Mouse (Mus musculus): ENCODE data around the gene Cfap157. TPM values are rescaled to one million over a fixed set of nuclear protein-coding genes. Genes with fewer than 3 reads are reported as not detected.

Cfap157 gene
- polyA plus RNA-seq (2015; fragmentation: Nextera tagmentation; extraction: Ambion mirVana), result 0.10 and 0.41 TPM in 2 replicates

- ATAC-seq (ENCODE audit: insufficient read depth, low FRiP score), result no peak
- WGBS, result 53% methylated on average over 4 of the region's 4 CpGs
Observed at GRCm38 (mm10) chr2:32784048-32784681, at the start of gene Cfap157. Cfap157 (minus strand) TSS chr2:32784428.

GRCm38 (mm10) chr2:32828979-32829676 lies 44.9 kb upstream of the Cfap157 start:
- no peak for ATAC-seq (ENCODE audit: insufficient read depth, low FRiP score)
- Histone ChIP-seq H3K4me3 (replicated peaks; ENCODE audit: low read length) (no peak overlapping the region), H3K27ac (ENCODE audit: low read length) (no peak overlapping the region), H3K36me3 (ENCODE audit: control insufficient read depth, insufficient read depth, low read length) (no peaks in the 10 kb centered on the region), H3K27me3 (ENCODE audit: control insufficient read depth, insufficient read depth, low read length) (no peaks in the 10 kb centered on the region), H3K9ac (ENCODE audit: low read length) (no peak overlapping the region), H3K4me2 (ENCODE audit: low read depth, low read length) (no peak overlapping the region), H3K4me1 (ENCODE audit: control insufficient read depth, insufficient read depth, low read length) (peaks cover 8% of the 10 kb centered on the region; the same call in 1 of the 2 replicates), H3K9me3 (replicated peaks; ENCODE audit: control insufficient read depth, low read length) (no peaks in the 10 kb centered on the region)
- WGBS, result 73% methylated on average over 11 of the region's 11 CpGs

More at GRCm38 (mm10) chr2:32784048-32784681, at the start of gene Cfap157:
- Histone ChIP-seq H3K36me3 (ENCODE audit: control insufficient read depth, insufficient read depth, low read length) (no peaks in the 10 kb centered on the region), H3K4me3 (replicated peaks; ENCODE audit: low read length) (no peak within 1 kb of the TSS), H3K27ac (ENCODE audit: low read length) (no peak within 1 kb of the TSS), H3K4me2 (ENCODE audit: low read depth, low read length) (no peak within 1 kb of the TSS), H3K27me3 (ENCODE audit: control insufficient read depth, insufficient read depth, low read length) (no peaks in the 10 kb centered on the region), H3K9me3 (replicated peaks; ENCODE audit: control insufficient read depth, low read length) (no peaks in the 10 kb centered on the region), H3K4me1 (ENCODE audit: control insufficient read depth, insufficient read depth, low read length) (no peaks in the 10 kb centered on the region), H3K9ac (ENCODE audit: low read length) (no peak within 1 kb of the TSS)

- Histone ChIP-seq H3K27me3 (ENCODE audit: control insufficient read depth, insufficient read depth, low read length) (no peaks in the 10 kb centered on the region), H3K9me3 (replicated peaks; ENCODE audit: control insufficient read depth, low read length) (no peaks in the 10 kb centered on the region), H3K36me3 (ENCODE audit: control insufficient read depth, insufficient read depth, low read length) (no peaks in the 10 kb centered on the region), H3K4me1 (ENCODE audit: control insufficient read depth, insufficient read depth, low read length) (peaks cover 10% of the 10 kb centered on the region), H3K4me2 (ENCODE audit: low read depth, low read length) (no peak overlapping the region), H3K4me3 (replicated peaks; ENCODE audit: low read length) (no peak overlapping the region), H3K9ac (ENCODE audit: low read length) (no peak overlapping the region), H3K27ac (ENCODE audit: low read length) (no peak overlapping the region)
- ATAC-seq (ENCODE audit: insufficient read depth, low FRiP score), result no peak
- WGBS, result 87% methylated on average over 6 of the region's 6 CpGs
Observed at GRCm38 (mm10) chr2:32825796-32826195, 41.6 kb upstream of the Cfap157 start.

- 91% methylated on average over 1 of the region's 1 CpGs for WGBS
- Histone ChIP-seq H3K9me3 (replicated peaks; ENCODE audit: control insufficient read depth, low read length) (no peaks in the 10 kb centered on the region), H3K4me3 (replicated peaks; ENCODE audit: low read length) (no peak overlapping the region), H3K4me1 (ENCODE audit: control insufficient read depth, insufficient read depth, low read length) (peaks cover 10% of the 10 kb centered on the region), H3K4me2 (ENCODE audit: low read depth, low read length) (no peak overlapping the region), H3K27me3 (ENCODE audit: control insufficient read depth, insufficient read depth, low read length) (no peaks in the 10 kb centered on the region), H3K36me3 (ENCODE audit: control insufficient read depth, insufficient read depth, low read length) (no peaks in the 10 kb centered on the region), H3K9ac (ENCODE audit: low read length) (no peak overlapping the region), H3K27ac (ENCODE audit: low read length) (no peak overlapping the region)
- no peak for ATAC-seq (ENCODE audit: insufficient read depth, low FRiP score)
Observed at GRCm38 (mm10) chr2:32824778-32825177, 40.5 kb upstream of the Cfap157 start.

- H3K9me3 ChIP-seq (replicated peaks; ENCODE audit: control insufficient read depth, low read length), result no peaks in the 10 kb centered on the region
- no peak for ATAC-seq (ENCODE audit: insufficient read depth, low FRiP score)
- H3K27me3 ChIP-seq (ENCODE audit: control insufficient read depth, insufficient read depth, low read length), result no peaks in the 10 kb centered on the region
- H3K4me3 ChIP-seq (replicated peaks; ENCODE audit: low read length), result no peak overlapping the region
- WGBS, result 28% methylated on average over 8 of the region's 8 CpGs
- no peaks in the 10 kb centered on the region for H3K36me3 ChIP-seq (ENCODE audit: control insufficient read depth, insufficient read depth, low read length)
- no peak overlapping the region for H3K9ac ChIP-seq (ENCODE audit: low read length)
- no peak overlapping the region for H3K27ac ChIP-seq (ENCODE audit: low read length)
- H3K4me1 ChIP-seq (ENCODE audit: control insufficient read depth, insufficient read depth, low read length), result peaks cover 10% of the 10 kb centered on the region
- no peak overlapping the region for H3K4me2 ChIP-seq (ENCODE audit: low read depth, low read length)
Observed at GRCm38 (mm10) chr2:32824181-32824580, 40.0 kb upstream of the Cfap157 start.

- H3K9ac ChIP-seq (ENCODE audit: low read length), result no peak overlapping the region
- H3K27ac ChIP-seq (ENCODE audit: low read length), result no peak overlapping the region
- H3K27me3 ChIP-seq (ENCODE audit: control insufficient read depth, insufficient read depth, low read length), result no peaks in the 10 kb centered on the region
- H3K9me3 ChIP-seq (replicated peaks; ENCODE audit: control insufficient read depth, low read length), result no peaks in the 10 kb centered on the region
- ATAC-seq (ENCODE audit: insufficient read depth, low FRiP score), result no peak
- no peak overlapping the region for H3K4me2 ChIP-seq (ENCODE audit: low read depth, low read length)
- H3K36me3 ChIP-seq (ENCODE audit: control insufficient read depth, insufficient read depth, low read length), result no peaks in the 10 kb centered on the region
- 56% methylated on average over 8 of the region's 8 CpGs for WGBS
- H3K4me1 ChIP-seq (ENCODE audit: control insufficient read depth, insufficient read depth, low read length), result peaks cover 10% of the 10 kb centered on the region
- no peak overlapping the region for H3K4me3 ChIP-seq (replicated peaks; ENCODE audit: low read length)
Observed at GRCm38 (mm10) chr2:32823579-32824154, 39.4 kb upstream of the Cfap157 start.

- Histone ChIP-seq H3K27ac (ENCODE audit: low read length) (no peak overlapping the region), H3K27me3 (ENCODE audit: control insufficient read depth, insufficient read depth, low read length) (no peaks in the 10 kb centered on the region), H3K9me3 (replicated peaks; ENCODE audit: control insufficient read depth, low read length) (no peaks in the 10 kb centered on the region), H3K4me1 (ENCODE audit: control insufficient read depth, insufficient read depth, low read length) (peaks cover 10% of the 10 kb centered on the region), H3K9ac (ENCODE audit: low read length) (no peak overlapping the region), H3K4me2 (ENCODE audit: low read depth, low read length) (no peak overlapping the region), H3K36me3 (ENCODE audit: control insufficient read depth, insufficient read depth, low read length) (no peaks in the 10 kb centered on the region), H3K4me3 (replicated peaks; ENCODE audit: low read length) (no peak overlapping the region)
- no peak for ATAC-seq (ENCODE audit: insufficient read depth, low FRiP score)
- WGBS, result 39% methylated on average over 11 of the region's 11 CpGs
Observed at GRCm38 (mm10) chr2:32823153-32823552, 38.9 kb upstream of the Cfap157 start.

GRCm38 (mm10) chr2:32822643-32823042 lies 38.4 kb upstream of the Cfap157 start:
- H3K27ac ChIP-seq (ENCODE audit: low read length), result no peak overlapping the region
- no peak for ATAC-seq (ENCODE audit: insufficient read depth, low FRiP score)
- H3K36me3 ChIP-seq (ENCODE audit: control insufficient read depth, insufficient read depth, low read length), result no peaks in the 10 kb centered on the region
- no peak overlapping the region for H3K9ac ChIP-seq (ENCODE audit: low read length)
- H3K9me3 ChIP-seq (replicated peaks; ENCODE audit: control insufficient read depth, low read length), result no peaks in the 10 kb centered on the region
- H3K27me3 ChIP-seq (ENCODE audit: control insufficient read depth, insufficient read depth, low read length), result no peaks in the 10 kb centered on the region
- WGBS, result 87% methylated on average over 6 of the region's 6 CpGs
- no peak overlapping the region for H3K4me3 ChIP-seq (replicated peaks; ENCODE audit: low read length)
- no peak overlapping the region for H3K4me2 ChIP-seq (ENCODE audit: low read depth, low read length)
- H3K4me1 ChIP-seq (ENCODE audit: control insufficient read depth, insufficient read depth, low read length), result peaks cover 10% of the 10 kb centered on the region
